Mouse (Mus musculus) limb, embryonic 14.5 days (tissue): ENCODE data around the gene Mrpl43. TPM values are rescaled to one million over a fixed set of nuclear protein-coding genes. Genes with fewer than 3 reads are reported as not detected.
A peak's percentile ranks its signal among the peaks of the same experiment; 100 is the strongest.

Source experiments
- ATAC-seq: fragments of 200-750 bp; cut with Nextera tagmentation; 2 replicates; pipeline ENCODE4 v1.8.0; 2017; ENCODE audit warnings: low read depth, moderate number of reproducible peaks, moderate TSS enrichment; ENCODE audit not compliant: low FRiP score
- DNase-seq: peaks from one replicate; pipeline ENCODE4 v3.0.0-alpha.2; 2015; ENCODE audit warnings: low spot score
- H3K27ac ChIP-seq: fragments of 300-500 bp; sonication (generic); replicated peaks from 2 replicates; pipeline ENCODE4 v1.5.1; 2014; ENCODE audit warnings: low read depth, mild to moderate bottlenecking, low read length, moderate library complexity, mixed read lengths
- H3K27me3 ChIP-seq: fragments of 300-500 bp; sonication (generic); 2 replicates; pipeline ENCODE4 v1.6.1; 2014; ENCODE audit warnings: low read length, mixed read lengths; ENCODE audit not compliant: control insufficient read depth, insufficient read depth
- H3K36me3 ChIP-seq: fragments of 300-500 bp; sonication (generic); 2 replicates; pipeline ENCODE4 v1.6.1; 2014; ENCODE audit warnings: mild to moderate bottlenecking, low read length, moderate library complexity, mixed read lengths; ENCODE audit not compliant: control insufficient read depth, insufficient read depth
- H3K4me1 ChIP-seq: fragments of 300-500 bp; sonication (generic); 2 replicates; pipeline ENCODE4 v1.6.1; 2014; ENCODE audit warnings: antibody characterized with exemption, low read length, mixed read lengths; ENCODE audit not compliant: control insufficient read depth, insufficient read depth
- H3K4me2 ChIP-seq: fragments of 300-500 bp; sonication (generic); replicated peaks from 2 replicates; pipeline ENCODE4 v1.6.1; 2014; ENCODE audit warnings: low read depth, mild to moderate bottlenecking, low read length, moderate library complexity; ENCODE audit not compliant: severe bottlenecking
- H3K4me3 ChIP-seq: fragments of 300-500 bp; sonication (generic); replicated peaks from 2 replicates; pipeline ENCODE4 v1.5.1; 2014; ENCODE audit warnings: low read length
- H3K9ac ChIP-seq: fragments of 300-500 bp; sonication (generic); 2 replicates; pipeline ENCODE4 v1.6.1; 2014; ENCODE audit warnings: mild to moderate bottlenecking, low read depth, low read length, moderate library complexity; ENCODE audit not compliant: severe bottlenecking
- H3K9me3 ChIP-seq: fragments of 300-500 bp; sonication (generic); 2 replicates; pipeline ENCODE4 v1.6.1; 2016; ENCODE audit warnings: low read length; ENCODE audit not compliant: control insufficient read depth
- POLR2A ChIP-seq: fragments of 200-500 bp; IDR thresholded peaks from 2 replicates; pipeline ENCODE4 v1.8.0; 2012; ENCODE audit warnings: inconsistent platforms, mild to moderate bottlenecking, moderate library complexity, borderline replicate concordance; ENCODE audit not compliant: insufficient read depth, insufficient read length; ENCODE audit errors: extremely low read depth
- WGBS: fragments of 180-500 bp; shearing (Covaris S2); extraction: QIAGEN DNeasy Blood & Tissue Kit; methylation state at CpG from one replicate; pipeline ENCODE4 v1.1.7; 2014; 5-methylcytosine and 5-hydroxymethylcytosine counted together
- polyA plus RNA-seq, 2 experiments: library from polyadenylated mRNA; depleted of rRNA in 1 of 2; stranded (reverse) in 1 of 2; unstranded in 1 of 2; fragments of >200 nt; fragmentation: Nextera tagmentation in 1 of 2; extraction: Ambion mirVana in 1 of 2; gene quantifications; 2 replicates each; pipeline versions ENCODE4 v1.2.1 to v1.2.3; 2012 to 2014

The Mrpl43 gene
- 67.6 and 78.9 TPM in 2 replicates for polyA plus RNA-seq (2012; rRNA removed)
- polyA plus RNA-seq (2014; fragmentation: Nextera tagmentation; extraction: Ambion mirVana) = 55.0 and 61.3 TPM in 2 replicates

- H3K4me2 ChIP-seq = peak within 1 kb of the TSS; percentile 90
- peak within 1 kb of the TSS; percentile 69 for H3K9ac ChIP-seq
- WGBS = under 1% methylated on average over 61 of the region's 82 CpGs
- peak; percentile 77; the same call in 1 of the 2 replicates for TF ChIP-seq POLR2A
- H3K4me3 ChIP-seq = peak within 1 kb of the TSS; percentile 97
- no peaks in the 10 kb centered on the region for H3K9me3 ChIP-seq
- H3K36me3 ChIP-seq = peaks cover 51% of the 10 kb centered on the region
- peak within 1 kb of the TSS; percentile 72 for H3K27ac ChIP-seq
- DNase-seq (peak; percentile 90), ATAC-seq (peak; percentile 93)
- H3K4me1 ChIP-seq = peaks cover 11% of the 10 kb centered on the region
- H3K27me3 ChIP-seq = no peaks in the 10 kb centered on the region
Observed at GRCm38 (mm10) chr19:45005957-45006712, at the start of gene Mrpl43. Gene Mrpl43, minus strand, starts transcription at chr19:45006442.

DNA sequence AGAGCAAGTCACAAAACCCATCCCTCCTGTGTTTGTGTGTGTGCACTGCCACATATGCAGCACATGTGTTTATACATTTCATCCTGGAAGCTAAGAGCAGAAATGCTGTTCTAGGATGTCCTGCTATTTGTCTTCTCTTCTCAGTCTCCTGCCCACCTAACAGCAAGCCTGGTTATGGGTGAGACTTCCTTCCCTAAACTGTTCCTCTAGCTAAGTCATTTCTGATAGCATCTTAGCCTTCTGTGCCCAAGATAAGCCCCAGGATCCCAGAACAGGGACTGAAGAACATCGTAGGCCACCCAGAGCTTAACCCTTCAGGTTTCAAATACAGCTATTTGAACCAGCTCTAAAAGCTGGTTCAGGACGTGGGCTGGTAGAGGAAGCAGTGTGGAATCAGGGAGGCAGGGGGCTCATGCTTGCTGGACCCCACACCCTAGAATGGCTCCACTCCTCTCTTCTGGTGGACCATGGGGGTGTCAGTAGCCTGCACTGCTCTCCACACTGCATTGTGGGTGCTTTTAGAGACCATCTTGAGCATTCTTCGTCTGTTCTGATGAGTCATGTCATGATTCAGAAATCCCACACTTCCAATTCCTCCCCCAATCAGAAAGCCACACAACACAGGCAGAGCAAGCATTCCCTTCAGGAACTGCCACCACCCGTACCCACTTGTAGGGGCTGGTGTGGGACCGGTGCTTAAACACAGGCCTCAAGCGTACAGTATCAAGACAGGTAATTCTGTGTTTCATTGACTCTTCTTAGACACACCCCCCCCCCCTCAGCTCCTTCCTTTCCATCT is 48.8 kb upstream of the Mrpl43 start:
- no peaks in the 10 kb centered on the region for H3K9me3 ChIP-seq
- H3K4me1 ChIP-seq = peaks cover 16% of the 10 kb centered on the region
- ATAC-seq (no peak), DNase-seq (no peak)
- no peaks in the 10 kb centered on the region for H3K27me3 ChIP-seq
- TF ChIP-seq POLR2A = no peak
- 84% methylated on average over 6 of the region's 6 CpGs for WGBS
- peaks cover 38% of the 10 kb centered on the region for H3K36me3 ChIP-seq
- no peak overlapping the region for H3K27ac ChIP-seq
- H3K4me2 ChIP-seq = no peak overlapping the region
- H3K4me3 ChIP-seq = no peak overlapping the region
- no peak overlapping the region for H3K9ac ChIP-seq

DNA sequence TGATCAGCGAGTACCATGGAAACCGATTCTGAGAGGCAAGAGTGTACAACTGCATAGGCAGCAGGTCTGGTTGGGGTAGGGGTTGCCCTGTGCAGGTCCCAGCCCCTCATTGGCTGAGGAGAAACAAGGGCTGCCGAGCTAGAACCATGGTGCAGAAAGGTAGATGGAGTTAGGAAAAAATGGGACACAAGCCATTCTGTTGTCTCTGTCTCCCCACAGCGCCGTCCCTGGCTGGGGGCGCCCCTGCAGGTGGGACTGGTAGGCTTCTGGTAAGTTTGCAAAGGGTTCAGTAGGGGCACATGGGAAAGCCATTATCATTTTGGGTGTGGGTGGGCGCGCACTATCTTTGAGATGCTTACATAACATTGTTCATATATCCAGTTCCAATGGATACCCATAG is 47.2 kb upstream of the Mrpl43 start:
- H3K27me3 ChIP-seq = no peaks in the 10 kb centered on the region
- WGBS = 88% methylated on average over 8 of the region's 8 CpGs
- H3K4me2 ChIP-seq = no peak overlapping the region
- no peak overlapping the region for H3K27ac ChIP-seq
- DNase-seq (no peak), ATAC-seq (no peak)
- TF ChIP-seq POLR2A = no peak
- H3K9me3 ChIP-seq = no peaks in the 10 kb centered on the region
- no peak overlapping the region for H3K9ac ChIP-seq
- H3K4me3 ChIP-seq = no peak overlapping the region
- peaks cover 18% of the 10 kb centered on the region for H3K4me1 ChIP-seq
- H3K36me3 ChIP-seq = peaks cover 38% of the 10 kb centered on the region

DNA sequence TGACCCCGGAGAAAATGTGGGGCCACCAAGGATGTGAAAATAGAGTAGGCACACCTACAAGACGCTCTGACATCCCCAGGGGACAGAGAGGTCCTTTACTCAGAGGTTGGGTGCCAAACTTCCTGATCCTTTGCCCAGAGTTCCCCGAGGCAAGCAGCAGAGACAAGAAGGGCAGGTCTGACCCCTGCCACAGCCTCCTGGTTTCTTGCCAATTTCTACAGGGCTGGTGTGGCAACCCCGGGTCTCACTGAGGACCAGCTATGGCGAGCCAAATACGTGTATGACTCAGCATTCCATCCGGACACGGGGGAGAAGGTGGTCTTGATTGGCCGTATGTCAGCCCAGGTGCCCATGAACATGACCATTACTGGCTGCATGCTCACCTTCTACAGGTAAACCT is 43.3 kb upstream of the Mrpl43 start:
- TF ChIP-seq POLR2A = no peak
- H3K27ac ChIP-seq = no peak overlapping the region
- H3K9ac ChIP-seq = no peak overlapping the region
- peaks cover 30% of the 10 kb centered on the region for H3K36me3 ChIP-seq
- WGBS = 69% methylated on average over 9 of the region's 9 CpGs
- peaks cover 25% of the 10 kb centered on the region for H3K4me1 ChIP-seq
- DNase-seq = no peak
- ATAC-seq = no peak
- H3K9me3 ChIP-seq = no peaks in the 10 kb centered on the region
- H3K4me2 ChIP-seq = no peak overlapping the region
- peaks cover 16% of the 10 kb centered on the region; the same call in 1 of the 2 replicates for H3K27me3 ChIP-seq
- no peak overlapping the region for H3K4me3 ChIP-seq

GRCm38 (mm10) chr19:45048644-45049365 is 42.6 kb upstream of the Mrpl43 start:
- Histone ChIP-seq H3K4me2 (peak overlapping the region; percentile 87), H3K27ac (peak overlapping the region; percentile 81; the same call in 1 of the 2 replicates), H3K9ac (peak overlapping the region; percentile 59), H3K4me1 (peaks cover 25% of the 10 kb centered on the region), H3K27me3 (peaks cover 20% of the 10 kb centered on the region), H3K9me3 (no peaks in the 10 kb centered on the region), H3K4me3 (peak overlapping the region; percentile 49), H3K36me3 (peaks cover 27% of the 10 kb centered on the region)
- TF ChIP-seq POLR2A = no peak
- ATAC-seq (no peak), DNase-seq (no peak)
- WGBS = 74% methylated on average over 12 of the region's 12 CpGs
